Mouse (Mus musculus) embryonic fibroblast, embryonic 13.5 days (primary cell): Measurements from ENCODE around the gene Parp16.

ENCODE experiments used
- CTCF ChIP-seq: IDR thresholded peaks from 2 replicates; pipeline ENCODE4 v1.5.1; 2011; ENCODE audit warnings: mild to moderate bottlenecking, control low read depth, low read length, moderate library complexity, borderline replicate concordance; ENCODE audit not compliant: insufficient read depth
- POLR2A ChIP-seq: IDR thresholded peaks from 2 replicates; pipeline ENCODE4 v1.6.1; 2011; ENCODE audit warnings: low read depth, mild to moderate bottlenecking, control low read depth, low read length, moderate library complexity

DNA sequence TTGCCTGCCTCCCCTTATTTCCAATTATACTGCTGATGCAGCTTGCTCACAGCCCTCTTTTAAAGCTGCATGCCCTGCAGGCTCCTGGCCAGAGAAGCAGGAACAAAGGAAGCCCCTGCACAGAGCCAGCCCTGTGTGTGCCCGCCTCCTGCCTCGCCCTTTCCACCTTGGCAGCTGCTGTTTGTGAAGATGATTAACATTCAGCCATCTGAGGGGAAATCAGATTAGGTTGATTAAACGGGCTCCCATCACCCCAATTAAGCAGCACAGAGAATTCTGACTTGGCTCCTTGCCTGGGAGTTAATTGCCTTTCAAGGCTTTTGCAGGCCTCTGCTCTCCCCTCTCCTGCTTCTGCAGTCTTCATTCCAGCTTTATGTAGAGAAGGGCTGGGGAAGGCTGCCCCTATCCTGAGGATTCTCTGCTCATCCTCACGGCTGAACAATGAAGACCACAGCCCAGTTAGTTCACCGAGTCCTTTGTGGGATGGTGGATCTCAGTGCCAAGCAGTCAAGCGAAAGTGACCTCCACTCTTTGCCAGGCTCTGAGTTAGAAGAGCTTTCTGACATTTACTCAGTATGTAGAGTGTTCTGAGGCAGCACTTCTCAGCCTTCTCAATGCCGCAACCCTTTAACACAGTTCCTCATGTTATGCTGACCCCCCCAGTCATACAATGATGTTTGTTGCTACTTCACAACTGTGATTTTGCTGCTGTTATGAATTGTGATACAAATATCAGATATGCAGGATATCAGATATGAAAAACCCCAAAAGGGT, 72.8 kb downstream of the Parp16 start:
- TF ChIP-seq POLR2A (no peak), CTCF (no peak)
